Mouse (Mus musculus) lung, adult 2 months (tissue): ENCODE measurements around the gene Rgs7bp.

ENCODE experiments used
- CTCF ChIP-seq: fragments of 200-500 bp; IDR thresholded peaks from 2 replicates; pipeline ENCODE4 v1.5.1; 2011; ENCODE audit warnings: mild to moderate bottlenecking, low read length, control low read depth; ENCODE audit not compliant: insufficient read depth
- POLR2A ChIP-seq: fragments of 200-500 bp; IDR thresholded peaks from 2 replicates; pipeline ENCODE4 v1.6.1; 2011; ENCODE audit warnings: low read depth, mild to moderate bottlenecking, control low read depth, low read length, borderline replicate concordance; ENCODE audit errors: extremely low read depth

GRCm38 (mm10) chr13:105104385-105104784 is 49.7 kb upstream of the Rgs7bp start:
- TF ChIP-seq CTCF (no peak), POLR2A (no peak)
